Mouse (Mus musculus): ENCODE data around the gene Tuba1c.

DNA sequence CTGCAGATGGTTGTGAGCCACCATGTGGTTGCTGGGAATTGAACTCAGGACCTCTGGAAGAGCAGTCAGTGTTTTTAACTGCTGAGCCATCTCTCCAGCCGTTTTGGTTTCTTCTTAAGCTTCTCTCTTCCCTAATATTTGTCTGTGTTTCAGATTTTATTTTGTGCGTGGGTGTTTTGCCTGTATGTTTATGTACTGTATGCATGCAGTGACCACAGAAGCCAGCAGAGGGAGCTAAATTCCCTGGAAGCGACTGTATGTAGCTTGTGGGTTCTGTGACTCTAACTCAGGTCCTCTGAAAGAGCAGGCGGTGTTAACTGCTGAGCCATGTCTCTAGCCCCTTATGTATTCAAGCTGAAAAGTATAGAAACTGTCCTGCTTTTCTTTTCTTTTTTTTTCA, 3.4 kb upstream of the Tuba1c start:
- peak; percentile 74 for TF ChIP-seq CTCF (IDR thresholded peaks at IDR 0.05; ENCODE audit: low read depth)
- no peak for TF ChIP-seq EP300 (optimal IDR thresholded peaks at IDR 0.05)
